Mouse (Mus musculus) embryonic facial prominence, embryonic 11.5 days (tissue): ENCODE data around the gene Ttc39a. TPM values are rescaled to one million over a fixed set of nuclear protein-coding genes. Genes with fewer than 3 reads are reported as not detected.
A peak's percentile ranks its signal among the peaks of the same experiment; 100 is the strongest.

ENCODE experiments used
- ATAC-seq: fragments of 200-750 bp; cut with Nextera tagmentation; replicated peaks from 2 replicates; pipeline ENCODE4 v1.8.0; 2017; ENCODE audit warnings: low read depth; ENCODE audit not compliant: insufficient number of reproducible peaks, low FRiP score, low TSS enrichment
- DNase-seq: peaks from one replicate; pipeline ENCODE4 v3.0.0-alpha.2; 2015; ENCODE audit warnings: low spot score
- H3K27ac ChIP-seq: fragments of 300-500 bp; sonication (generic); replicated peaks from 2 replicates; pipeline ENCODE4 v1.5.1; 2014; ENCODE audit warnings: mild to moderate bottlenecking, low read depth, low read length, control low read depth
- H3K27me3 ChIP-seq: fragments of 300-500 bp; sonication (generic); 2 replicates; pipeline ENCODE4 v1.6.1; 2014; ENCODE audit warnings: mild to moderate bottlenecking, low read length, moderate library complexity, mixed read lengths; ENCODE audit not compliant: control insufficient read depth, insufficient read depth
- H3K36me3 ChIP-seq: fragments of 300-500 bp; sonication (generic); replicated peaks from 2 replicates; pipeline ENCODE4 v1.6.1; 2014; ENCODE audit warnings: low read depth, mild to moderate bottlenecking, low read length, moderate library complexity, mixed read lengths; ENCODE audit not compliant: control insufficient read depth, insufficient read depth
- H3K4me1 ChIP-seq: fragments of 300-500 bp; sonication (generic); 2 replicates; pipeline ENCODE4 v1.6.1; 2014; ENCODE audit warnings: low read length, mixed read lengths; ENCODE audit not compliant: control insufficient read depth, insufficient read depth
- H3K4me2 ChIP-seq: fragments of 300-500 bp; sonication (generic); 2 replicates; pipeline ENCODE4 v1.6.1; 2014; ENCODE audit warnings: low read depth, mild to moderate bottlenecking, control low read depth, low read length, moderate library complexity
- H3K4me3 ChIP-seq: fragments of 300-500 bp; sonication (generic); 2 replicates; pipeline ENCODE4 v1.5.1; 2014; ENCODE audit warnings: low read depth, low read length, control low read depth
- H3K9ac ChIP-seq: fragments of 300-500 bp; sonication (generic); replicated peaks from 2 replicates; pipeline ENCODE4 v1.6.1; 2014; ENCODE audit warnings: mild to moderate bottlenecking, control low read depth, low read length
- H3K9me3 ChIP-seq: fragments of 300-500 bp; sonication (generic); replicated peaks from 2 replicates; pipeline ENCODE4 v1.6.1; 2016; ENCODE audit warnings: mild to moderate bottlenecking, low read length, inconsistent platforms, mixed read lengths; ENCODE audit not compliant: control insufficient read depth
- WGBS: fragments of 180-500 bp; shearing (Covaris S2); extraction: QIAGEN DNeasy Blood & Tissue Kit; methylation state at CpG from one replicate; pipeline ENCODE4 v1.1.7; 2014; 5-methylcytosine and 5-hydroxymethylcytosine counted together
- polyA plus RNA-seq: library from polyadenylated mRNA; unstranded; fragments of >200 nt; fragmentation: Nextera tagmentation; extraction: Ambion mirVana; gene quantifications from 2 replicates; pipeline ENCODE4 v1.2.1, GENCODE M21; 2014

Gene Ttc39a
- polyA plus RNA-seq, 1 experiment from 2014 or later, result 4.8 TPM

DNA sequence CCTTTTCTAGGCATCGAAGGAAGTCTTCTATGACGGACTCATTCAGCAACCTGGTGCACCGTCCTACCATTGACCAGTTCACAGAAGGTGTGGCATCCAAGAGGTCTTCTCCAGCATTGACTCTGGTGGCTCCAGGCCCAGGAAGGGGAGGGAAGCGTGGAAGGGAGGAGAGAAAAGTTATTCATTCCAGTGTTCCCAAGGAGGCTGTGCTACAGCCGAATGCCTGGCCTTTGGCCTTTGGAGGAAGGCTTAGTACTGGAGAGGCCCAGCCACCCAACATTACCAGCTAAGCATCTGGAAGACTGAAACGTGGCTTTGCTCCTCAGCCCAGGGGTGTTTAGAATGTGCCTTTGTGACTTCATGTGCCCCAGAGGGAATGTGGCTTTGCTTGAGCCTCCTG, 16.0 kb downstream of the Ttc39a start:
- no peak overlapping the region for H3K27ac ChIP-seq
- ATAC-seq, result no peak
- H3K4me2 ChIP-seq, result no peak overlapping the region
- WGBS, result 66% methylated on average over 6 of the region's 6 CpGs
- H3K4me1 ChIP-seq, result no peaks in the 10 kb centered on the region
- DNase-seq, result no peak
- H3K9me3 ChIP-seq, result no peaks in the 10 kb centered on the region
- H3K9ac ChIP-seq, result no peak overlapping the region
- no peak overlapping the region for H3K4me3 ChIP-seq
- H3K27me3 ChIP-seq, result no peaks in the 10 kb centered on the region
- H3K36me3 ChIP-seq, result no peaks in the 10 kb centered on the region

DNA sequence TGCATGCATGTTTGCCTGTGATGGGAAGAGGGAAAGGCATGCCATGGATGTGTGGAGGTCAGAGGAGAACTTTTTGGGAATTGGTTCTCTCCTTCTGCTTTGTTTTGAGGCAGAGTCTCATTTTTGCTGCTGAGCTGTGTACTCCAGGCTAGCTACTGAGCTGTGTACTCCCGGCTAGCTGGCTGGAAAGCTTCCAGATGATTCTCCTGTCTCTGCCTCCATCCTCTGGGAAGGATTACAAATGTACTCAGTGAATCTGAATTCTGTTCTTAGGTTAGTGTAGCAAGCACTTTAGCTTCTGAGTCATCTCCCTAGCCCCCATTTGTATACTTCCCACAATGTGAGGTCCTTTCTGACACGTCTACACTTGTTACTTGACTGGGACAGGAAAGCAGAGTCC, 17.0 kb downstream of the Ttc39a start:
- H3K27me3 ChIP-seq, result no peaks in the 10 kb centered on the region
- no peak overlapping the region for H3K9ac ChIP-seq
- no peak overlapping the region for H3K4me3 ChIP-seq
- 77% methylated on average over 2 of the region's 2 CpGs for WGBS
- DNase-seq, result no peak
- H3K4me1 ChIP-seq, result no peaks in the 10 kb centered on the region
- H3K27ac ChIP-seq, result no peak overlapping the region
- no peak for ATAC-seq
- no peak overlapping the region for H3K4me2 ChIP-seq
- no peaks in the 10 kb centered on the region for H3K9me3 ChIP-seq
- H3K36me3 ChIP-seq, result no peaks in the 10 kb centered on the region

DNA sequence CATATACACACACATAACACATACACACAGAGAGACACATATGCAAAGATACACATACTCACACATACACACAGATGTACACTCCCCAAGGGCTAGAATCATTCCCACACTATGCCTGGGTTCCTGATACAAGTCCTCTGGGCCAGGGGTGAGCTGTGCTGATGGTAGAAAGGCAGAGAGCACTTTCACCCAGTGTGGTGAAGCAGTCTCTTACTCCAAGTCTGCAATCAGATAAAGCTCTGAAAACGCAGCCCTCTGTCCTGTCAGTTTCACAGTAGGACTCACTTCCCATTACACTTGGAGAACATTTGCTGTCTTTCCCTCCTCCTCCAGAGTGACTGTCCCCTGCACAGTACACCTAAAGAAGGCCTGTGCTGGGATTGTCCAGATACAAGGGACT, 20.6 kb downstream of the Ttc39a start:
- Histone ChIP-seq H3K9ac (no peak overlapping the region), H3K36me3 (no peaks in the 10 kb centered on the region), H3K27ac (no peak overlapping the region), H3K9me3 (no peaks in the 10 kb centered on the region), H3K4me1 (no peaks in the 10 kb centered on the region), H3K4me2 (no peak overlapping the region), H3K4me3 (no peak overlapping the region), H3K27me3 (no peaks in the 10 kb centered on the region)
- ATAC-seq (no peak), DNase-seq (no peak)
- WGBS, result 62% methylated on average over 1 of the region's 1 CpGs

DNA sequence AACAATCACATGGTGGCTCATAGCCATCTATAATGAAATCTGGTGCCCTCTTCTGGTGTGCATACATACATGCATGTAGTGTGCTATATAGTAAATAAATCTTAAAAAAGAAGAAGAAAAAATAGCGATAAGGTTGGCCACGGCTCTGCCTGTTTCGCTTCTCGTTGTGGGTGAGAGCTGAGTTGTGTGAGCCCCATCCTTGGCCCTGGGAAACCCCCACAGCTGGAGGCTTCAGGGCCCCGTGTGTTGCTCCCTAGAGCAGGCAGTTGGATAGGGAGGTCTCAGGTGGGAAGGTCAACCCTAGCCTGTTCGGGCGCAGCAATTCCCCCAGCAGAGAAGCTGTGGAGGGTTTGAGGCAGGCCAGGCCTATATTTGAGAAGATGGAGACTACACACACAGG, 23.8 kb downstream of the Ttc39a start:
- Histone ChIP-seq H3K4me2 (no peak overlapping the region), H3K9ac (no peak overlapping the region), H3K27ac (no peak overlapping the region), H3K9me3 (no peaks in the 10 kb centered on the region), H3K27me3 (no peaks in the 10 kb centered on the region), H3K4me1 (peaks cover 3% of the 10 kb centered on the region; the same call in 1 of the 2 replicates), H3K36me3 (no peaks in the 10 kb centered on the region), H3K4me3 (no peak overlapping the region)
- WGBS, result 91% methylated on average over 7 of the region's 7 CpGs
- ATAC-seq (no peak), DNase-seq (no peak)

DNA sequence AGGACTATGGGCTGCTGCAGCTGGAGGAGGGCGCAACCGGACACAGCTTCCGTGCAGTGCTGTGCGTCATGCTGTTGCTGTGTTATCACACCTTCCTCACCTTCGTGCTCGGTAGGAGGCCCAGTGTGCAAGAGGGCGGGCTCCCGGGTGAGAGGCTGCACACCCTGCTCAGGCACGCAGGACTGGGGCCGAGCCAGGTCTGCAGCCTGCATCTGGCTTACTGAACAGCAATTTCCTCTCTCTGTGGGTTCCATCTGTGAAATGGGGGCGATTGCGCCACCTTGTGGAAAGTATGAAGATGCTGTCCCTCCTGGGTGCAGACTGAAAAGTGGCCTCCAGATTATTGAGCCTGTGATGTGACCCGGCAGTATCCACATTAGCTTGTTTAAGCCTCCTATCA, 24.4 kb downstream of the Ttc39a start:
- Histone ChIP-seq H3K27ac (no peak overlapping the region), H3K9me3 (no peaks in the 10 kb centered on the region), H3K27me3 (no peaks in the 10 kb centered on the region), H3K4me1 (peaks cover 3% of the 10 kb centered on the region; the same call in 1 of the 2 replicates), H3K9ac (no peak overlapping the region), H3K36me3 (no peaks in the 10 kb centered on the region), H3K4me2 (no peak overlapping the region), H3K4me3 (no peak overlapping the region)
- ATAC-seq, result no peak
- 46% methylated on average over 13 of the region's 13 CpGs for WGBS
- peak; percentile 53 for DNase-seq

DNA sequence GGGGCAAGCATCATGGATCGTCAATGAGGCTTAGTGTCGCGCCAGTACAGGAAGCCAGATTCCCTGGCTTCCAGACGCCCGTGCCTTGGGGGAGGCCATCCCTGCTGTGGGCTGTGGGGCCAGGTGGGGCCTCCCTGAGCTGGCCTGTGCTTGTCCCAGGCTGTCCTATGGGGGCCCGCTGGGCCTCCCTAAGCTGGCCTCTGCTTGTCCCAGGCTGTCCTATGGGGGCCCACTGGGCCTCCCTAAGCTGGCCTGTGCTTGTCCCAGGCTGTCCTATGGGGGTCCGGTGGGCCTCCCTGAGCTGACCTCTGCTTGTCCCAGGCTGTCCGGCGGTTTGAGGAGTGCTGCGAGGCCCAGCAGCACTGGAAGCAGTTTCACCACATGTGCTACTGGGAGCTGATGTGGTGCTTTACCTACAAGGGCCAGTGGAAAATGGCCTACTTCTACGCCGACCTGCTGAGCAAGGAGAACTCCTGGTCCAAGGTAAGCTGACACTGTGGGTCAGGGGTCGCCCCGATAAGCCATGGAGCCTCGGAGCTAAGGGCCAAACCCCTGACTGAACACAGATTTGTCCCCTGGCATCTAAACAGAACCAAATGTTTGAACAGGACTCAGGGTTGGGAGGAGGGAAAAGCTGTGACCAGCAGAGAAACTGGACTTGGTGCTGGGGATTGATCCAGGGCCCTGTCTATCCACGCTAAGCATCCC, 26.4 kb downstream of the Ttc39a start:
- Histone ChIP-seq H3K4me1 (peaks cover 3% of the 10 kb centered on the region; the same call in 1 of the 2 replicates), H3K4me2 (no peak overlapping the region), H3K9ac (no peak overlapping the region; the same call in 1 of the 2 replicates), H3K4me3 (no peak overlapping the region), H3K27ac (no peak overlapping the region), H3K36me3 (no peaks in the 10 kb centered on the region), H3K9me3 (no peaks in the 10 kb centered on the region), H3K27me3 (no peaks in the 10 kb centered on the region)
- DNase-seq (no peak), ATAC-seq (no peak; the same call in 1 of the 2 replicates)
- WGBS, result 55% methylated on average over 16 of the region's 16 CpGs

DNA sequence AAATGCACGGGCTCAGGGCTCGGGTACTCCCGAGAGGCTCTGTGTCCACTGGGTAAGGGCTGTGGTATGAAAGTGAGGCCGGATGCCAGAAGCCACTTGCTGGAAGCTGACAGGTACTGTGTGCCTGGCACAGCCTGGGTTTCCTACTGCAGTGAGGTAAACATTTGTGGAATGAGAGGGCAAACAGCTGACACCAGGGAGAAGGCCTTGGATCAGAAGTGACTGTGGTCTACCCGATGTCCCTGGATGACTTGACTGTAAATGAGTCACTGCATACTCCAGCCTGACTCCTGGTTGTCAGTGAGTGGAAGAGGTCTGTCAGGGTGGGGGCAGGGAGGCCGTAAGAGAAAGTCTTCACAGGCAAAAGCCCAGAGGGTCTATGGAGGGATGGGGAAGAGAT, 27.2 kb downstream of the Ttc39a start:
- no peak overlapping the region for H3K4me2 ChIP-seq
- DNase-seq (no peak), ATAC-seq (no peak)
- no peak overlapping the region for H3K9ac ChIP-seq
- no peaks in the 10 kb centered on the region for H3K36me3 ChIP-seq
- H3K27ac ChIP-seq, result no peak overlapping the region
- peaks cover 3% of the 10 kb centered on the region; the same call in 1 of the 2 replicates for H3K4me1 ChIP-seq
- no peaks in the 10 kb centered on the region for H3K9me3 ChIP-seq
- 78% methylated on average over 6 of the region's 6 CpGs for WGBS
- no peaks in the 10 kb centered on the region for H3K27me3 ChIP-seq
- H3K4me3 ChIP-seq, result no peak overlapping the region

DNA sequence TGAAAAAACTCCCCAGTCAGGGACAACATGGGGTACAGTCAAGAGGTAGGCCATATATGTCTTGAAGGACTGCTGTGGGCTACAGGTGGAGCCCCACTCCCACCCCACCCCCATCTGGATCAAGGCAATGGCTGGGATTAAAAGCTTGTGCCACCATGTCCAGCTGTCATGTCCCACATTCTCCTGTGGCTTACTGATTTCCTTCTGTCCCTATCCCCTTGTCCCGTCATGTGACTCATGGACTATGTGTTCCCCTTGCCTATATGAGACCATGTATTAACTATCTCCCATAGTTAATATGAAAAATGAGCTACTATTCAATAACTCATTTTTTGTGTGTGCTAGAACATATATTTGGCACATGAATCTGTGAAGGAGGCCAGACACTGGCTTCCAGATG, 27.8 kb downstream of the Ttc39a start:
- DNase-seq (no peak), ATAC-seq (no peak)
- no peak overlapping the region for H3K9ac ChIP-seq
- H3K9me3 ChIP-seq, result no peaks in the 10 kb centered on the region
- no peak overlapping the region for H3K4me3 ChIP-seq
- H3K4me1 ChIP-seq, result peaks cover 3% of the 10 kb centered on the region; the same call in 1 of the 2 replicates
- WGBS, result 95% methylated on average over 1 of the region's 1 CpGs
- H3K27me3 ChIP-seq, result no peaks in the 10 kb centered on the region
- no peaks in the 10 kb centered on the region for H3K36me3 ChIP-seq
- H3K4me2 ChIP-seq, result no peak overlapping the region
- H3K27ac ChIP-seq, result no peak overlapping the region
